Mouse (Mus musculus) hindbrain, embryonic 15.5 days (tissue): Measurements from ENCODE around the gene Pbx1. TPM values are rescaled to one million over a fixed set of nuclear protein-coding genes. Genes with fewer than 3 reads are reported as not detected.
A peak's percentile ranks its signal among the peaks of the same experiment; 100 is the strongest.

Experiments used
- ATAC-seq: fragments of 200-750 bp; cut with Nextera tagmentation; 2 replicates; pipeline ENCODE4 v1.8.0; 2017; ENCODE audit warnings: low read depth, moderate number of reproducible peaks, moderate TSS enrichment; ENCODE audit not compliant: low FRiP score
- H3K27ac ChIP-seq: fragments of 300-500 bp; sonication (generic); replicated peaks from 2 replicates; pipeline ENCODE4 v1.5.1; 2015; ENCODE audit warnings: mild to moderate bottlenecking, inconsistent platforms
- H3K27me3 ChIP-seq: fragments of 300-500 bp; sonication (generic); 2 replicates; pipeline ENCODE4 v1.6.1; 2015; ENCODE audit warnings: control low read depth, inconsistent platforms
- H3K36me3 ChIP-seq: fragments of 300-500 bp; sonication (generic); 2 replicates; pipeline ENCODE4 v1.6.1; 2015; ENCODE audit warnings: control low read depth, inconsistent platforms
- H3K4me1 ChIP-seq: fragments of 300-500 bp; sonication (generic); replicated peaks from 2 replicates; pipeline ENCODE4 v1.6.1; 2015; ENCODE audit warnings: control low read depth, inconsistent platforms
- H3K4me2 ChIP-seq: fragments of 300-500 bp; sonication (generic); 2 replicates; pipeline ENCODE4 v1.6.1; 2015; ENCODE audit warnings: moderate library complexity, mild to moderate bottlenecking, inconsistent platforms
- H3K4me3 ChIP-seq: fragments of 300-500 bp; sonication (generic); 2 replicates; pipeline ENCODE4 v1.5.1; 2015; ENCODE audit warnings: mild to moderate bottlenecking, inconsistent platforms
- H3K9ac ChIP-seq: fragments of 300-500 bp; sonication (generic); 2 replicates; pipeline ENCODE4 v1.6.1; 2015; ENCODE audit warnings: inconsistent platforms
- H3K9me3 ChIP-seq: fragments of 300-500 bp; sonication (generic); 2 replicates; pipeline ENCODE4 v1.6.1; 2016; ENCODE audit warnings: control low read depth, inconsistent platforms
- WGBS: fragments of 180-500 bp; shearing (Covaris S2); methylation state at CpG from one replicate; pipeline ENCODE4 v1.1.7; 2015; 5-methylcytosine and 5-hydroxymethylcytosine counted together
- polyA plus RNA-seq: library from polyadenylated mRNA; unstranded; fragments of >200 nt; fragmentation: Nextera tagmentation; extraction: Ambion mirVana; gene quantifications from 2 replicates; pipeline ENCODE4 v1.2.1, GENCODE M21; 2015

The Pbx1 gene
- polyA plus RNA-seq, 1 experiment from 2014 or later = 44.2 TPM

- H3K36me3 ChIP-seq = no peaks in the 10 kb centered on the region
- 75% methylated on average over 9 of the region's 9 CpGs for WGBS
- H3K27me3 ChIP-seq = no peaks in the 10 kb centered on the region
- no peak for ATAC-seq
- no peak overlapping the region for H3K9ac ChIP-seq
- H3K27ac ChIP-seq = no peak overlapping the region
- H3K4me3 ChIP-seq = no peak overlapping the region
- peaks cover 43% of the 10 kb centered on the region for H3K4me1 ChIP-seq
- H3K9me3 ChIP-seq = no peaks in the 10 kb centered on the region
- no peak overlapping the region for H3K4me2 ChIP-seq
Observed at GRCm38 (mm10) chr1:168418903-168419302, 13.2 kb downstream of the Pbx1 start.

GRCm38 (mm10) chr1:168417626-168418025 lies 14.4 kb downstream of the Pbx1 start:
- Histone ChIP-seq H3K27ac (peak overlapping the region; percentile 25; the same call in 1 of the 2 replicates), H3K4me2 (peak overlapping the region; percentile 7), H3K36me3 (no peaks in the 10 kb centered on the region), H3K4me1 (peaks cover 34% of the 10 kb centered on the region), H3K27me3 (no peaks in the 10 kb centered on the region), H3K9ac (no peak overlapping the region), H3K9me3 (no peaks in the 10 kb centered on the region), H3K4me3 (no peak overlapping the region)
- WGBS = 30% methylated on average over 6 of the region's 6 CpGs
- ATAC-seq = no peak

GRCm38 (mm10) chr1:168416729-168417437 lies 15.2 kb downstream of the Pbx1 start:
- Histone ChIP-seq H3K9ac (no peak overlapping the region), H3K27ac (no peak overlapping the region), H3K9me3 (no peaks in the 10 kb centered on the region), H3K4me1 (peaks cover 34% of the 10 kb centered on the region), H3K27me3 (no peaks in the 10 kb centered on the region), H3K4me3 (no peak overlapping the region), H3K4me2 (no peak overlapping the region), H3K36me3 (no peaks in the 10 kb centered on the region)
- WGBS = 15% methylated on average over 11 of the region's 11 CpGs
- ATAC-seq = 0 out of 2 replicates have a peak, but pooled peaks have one; percentile 44

- peaks cover 27% of the 10 kb centered on the region for H3K4me1 ChIP-seq
- H3K9me3 ChIP-seq = no peaks in the 10 kb centered on the region
- no peak for ATAC-seq
- H3K4me3 ChIP-seq = no peak overlapping the region
- no peaks in the 10 kb centered on the region for H3K36me3 ChIP-seq
- 13% methylated on average over 10 of the region's 10 CpGs for WGBS
- H3K4me2 ChIP-seq = no peak overlapping the region
- H3K27me3 ChIP-seq = no peaks in the 10 kb centered on the region
- H3K27ac ChIP-seq = no peak overlapping the region
- no peak overlapping the region for H3K9ac ChIP-seq
Observed at GRCm38 (mm10) chr1:168410611-168411010, 21.5 kb downstream of the Pbx1 start.

GRCm38 (mm10) chr1:168410054-168410453 lies 22.0 kb downstream of the Pbx1 start:
- Histone ChIP-seq H3K4me1 (peaks cover 30% of the 10 kb centered on the region), H3K27me3 (no peaks in the 10 kb centered on the region), H3K27ac (no peak overlapping the region), H3K36me3 (no peaks in the 10 kb centered on the region), H3K9me3 (no peaks in the 10 kb centered on the region), H3K4me3 (no peak overlapping the region), H3K9ac (no peak overlapping the region), H3K4me2 (no peak overlapping the region)
- 21% methylated on average over 1 of the region's 1 CpGs for WGBS
- no peak for ATAC-seq

- no peak for ATAC-seq
- H3K9ac ChIP-seq = no peak overlapping the region
- H3K27me3 ChIP-seq = no peaks in the 10 kb centered on the region
- H3K27ac ChIP-seq = no peak overlapping the region
- H3K4me1 ChIP-seq = peaks cover 28% of the 10 kb centered on the region
- no peak overlapping the region for H3K4me2 ChIP-seq
- WGBS = 49% methylated on average over 10 of the region's 10 CpGs
- no peaks in the 10 kb centered on the region for H3K36me3 ChIP-seq
- no peak overlapping the region for H3K4me3 ChIP-seq
- no peaks in the 10 kb centered on the region for H3K9me3 ChIP-seq
Observed at GRCm38 (mm10) chr1:168408757-168409156, 23.3 kb downstream of the Pbx1 start.

- Histone ChIP-seq H3K4me3 (no peak overlapping the region), H3K9ac (no peak overlapping the region), H3K27ac (no peak overlapping the region), H3K27me3 (no peaks in the 10 kb centered on the region), H3K4me2 (no peak overlapping the region), H3K9me3 (no peaks in the 10 kb centered on the region), H3K4me1 (peaks cover 35% of the 10 kb centered on the region), H3K36me3 (no peaks in the 10 kb centered on the region)
- WGBS = 83% methylated on average over 7 of the region's 7 CpGs
- no peak for ATAC-seq
Observed at GRCm38 (mm10) chr1:168407958-168408357, 24.1 kb downstream of the Pbx1 start.

- Histone ChIP-seq H3K36me3 (no peaks in the 10 kb centered on the region), H3K4me2 (no peak overlapping the region), H3K27me3 (no peaks in the 10 kb centered on the region), H3K4me1 (peaks cover 44% of the 10 kb centered on the region), H3K27ac (no peak overlapping the region), H3K4me3 (no peak overlapping the region), H3K9me3 (no peaks in the 10 kb centered on the region), H3K9ac (no peak overlapping the region)
- WGBS = 19% methylated on average over 8 of the region's 8 CpGs
- ATAC-seq = no peak
Observed at GRCm38 (mm10) chr1:168406291-168406675, 25.8 kb downstream of the Pbx1 start.

GRCm38 (mm10) chr1:168405645-168406290 lies 26.3 kb downstream of the Pbx1 start:
- Histone ChIP-seq H3K4me3 (no peak overlapping the region), H3K9me3 (no peaks in the 10 kb centered on the region), H3K27me3 (no peaks in the 10 kb centered on the region), H3K36me3 (no peaks in the 10 kb centered on the region), H3K4me2 (no peak overlapping the region), H3K9ac (no peak overlapping the region), H3K27ac (no peak overlapping the region), H3K4me1 (peaks cover 38% of the 10 kb centered on the region)
- ATAC-seq = no peak
- 23% methylated on average over 10 of the region's 12 CpGs for WGBS

- Histone ChIP-seq H3K36me3 (no peaks in the 10 kb centered on the region), H3K4me3 (no peak overlapping the region), H3K9me3 (no peaks in the 10 kb centered on the region), H3K27ac (no peak overlapping the region), H3K9ac (no peak overlapping the region), H3K4me2 (no peak overlapping the region), H3K4me1 (peaks cover 21% of the 10 kb centered on the region), H3K27me3 (no peaks in the 10 kb centered on the region)
- no peak for ATAC-seq
- 52% methylated on average over 2 of the region's 2 CpGs for WGBS
Observed at GRCm38 (mm10) chr1:168403529-168403928, 28.5 kb downstream of the Pbx1 start.

- H3K9me3 ChIP-seq = no peaks in the 10 kb centered on the region
- no peaks in the 10 kb centered on the region for H3K36me3 ChIP-seq
- H3K9ac ChIP-seq = no peak overlapping the region
- H3K4me2 ChIP-seq = no peak overlapping the region
- H3K27me3 ChIP-seq = no peaks in the 10 kb centered on the region
- peaks cover 20% of the 10 kb centered on the region for H3K4me1 ChIP-seq
- H3K4me3 ChIP-seq = no peak overlapping the region
- WGBS = 34% methylated on average over 7 of the region's 7 CpGs
- 0 out of 2 replicates have a peak, but pooled peaks have one; percentile 11 for ATAC-seq
- H3K27ac ChIP-seq = no peak overlapping the region
Observed at GRCm38 (mm10) chr1:168402683-168403082, 29.4 kb downstream of the Pbx1 start.

GRCm38 (mm10) chr1:168395523-168396159 lies 36.4 kb downstream of the Pbx1 start:
- Histone ChIP-seq H3K4me3 (no peak overlapping the region), H3K4me2 (no peak overlapping the region), H3K9me3 (no peaks in the 10 kb centered on the region), H3K36me3 (0 out of 2 replicates have a peak, but pooled peaks cover 3% of the 10 kb centered on the region), H3K27ac (no peak overlapping the region), H3K27me3 (no peaks in the 10 kb centered on the region), H3K9ac (no peak overlapping the region), H3K4me1 (peaks cover 34% of the 10 kb centered on the region)
- 89% methylated on average over 3 of the region's 3 CpGs for WGBS
- no peak for ATAC-seq
